Mouse (Mus musculus) 3T3-L1 (cell line): ENCODE results near the gene Rimkla.
A peak's percentile ranks its signal among the peaks of the same experiment; 100 is the strongest.
"Not testable (repeated sequence)": the region's sequence is repeated elsewhere in the genome, so short reads cannot be mapped to it uniquely, and the experiment has no call there.

Source experiments
- DNase-seq: peaks from one replicate; pipeline ENCODE4 v3.0.0-alpha.2; 2015; ENCODE audit warnings: low read depth, low spot score

Rimkla gene

GRCm38 (mm10) chr4:119492291-119492932 lies at the start of gene Rimkla:
Rimkla (minus strand) TSS chr4:119492628.
- DNase-seq, result no peak

- DNase-seq, result no peak
These were observed 48.1 kb upstream of the Rimkla start for GRCm38 (mm10) chr4:119540533-119540890.

- DNase-seq, result peak; percentile 76
These were observed 47.6 kb upstream of the Rimkla start for GRCm38 (mm10) chr4:119539836-119540532.

- peak; percentile 86 for DNase-seq
These were observed 46.8 kb upstream of the Rimkla start, which contains the start of gene Frg2f1 for GRCm38 (mm10) chr4:119539031-119539824. Frg2f1 (minus strand) TSS chr4:119539529.

GRCm38 (mm10) chr4:119537436-119537835 lies 45.0 kb upstream of the Rimkla start:
- no peak for DNase-seq

GRCm38 (mm10) chr4:119536615-119537014 lies 44.2 kb upstream of the Rimkla start, which contains the start of gene Foxj3:
Foxj3 (plus strand) TSS chr4:119537004.
- DNase-seq, result not testable (repeated sequence)

GRCm38 (mm10) chr4:119535103-119535502 lies 42.7 kb upstream of the Rimkla start:
- DNase-seq, result no peak

GRCm38 (mm10) chr4:119531813-119532212 lies 39.4 kb upstream of the Rimkla start:
- no peak for DNase-seq

GRCm38 (mm10) chr4:119526329-119526845 lies 34.0 kb upstream of the Rimkla start:
- no peak for DNase-seq

GRCm38 (mm10) chr4:119524466-119524865 lies 32.0 kb upstream of the Rimkla start:
- no peak for DNase-seq

- DNase-seq, result no peak
These were observed 31.6 kb upstream of the Rimkla start for GRCm38 (mm10) chr4:119524010-119524409.

- no peak for DNase-seq
These were observed 31.1 kb upstream of the Rimkla start for GRCm38 (mm10) chr4:119523575-119523974.

- no peak for DNase-seq
These were observed 20.3 kb upstream of the Rimkla start for GRCm38 (mm10) chr4:119512731-119513141.

- peak; percentile 21 for DNase-seq
These were observed 19.2 kb upstream of the Rimkla start for GRCm38 (mm10) chr4:119511591-119511990.

- DNase-seq, result no peak
These were observed 6.0 kb upstream of the Rimkla start for GRCm38 (mm10) chr4:119498319-119498848.

- DNase-seq, result no peak
These were observed 502 bp upstream of the Rimkla start for GRCm38 (mm10) chr4:119492933-119493327.

- DNase-seq, result peak; percentile 19
These were observed 1.6 kb downstream of the Rimkla start for GRCm38 (mm10) chr4:119490806-119491205.

GRCm38 (mm10) chr4:119489666-119490065 lies 2.8 kb downstream of the Rimkla start:
- DNase-seq, result no peak

- no peak for DNase-seq
These were observed 7.5 kb downstream of the Rimkla start for GRCm38 (mm10) chr4:119484882-119485281.

- DNase-seq, result no peak
These were observed 9.4 kb downstream of the Rimkla start for GRCm38 (mm10) chr4:119483051-119483450.

- no peak for DNase-seq
These were observed 19.3 kb downstream of the Rimkla start for GRCm38 (mm10) chr4:119473150-119473549.

- DNase-seq, result no peak
These were observed 19.9 kb downstream of the Rimkla start for GRCm38 (mm10) chr4:119472545-119472944.
